Mouse (Mus musculus): ENCODE measurements around the gene 4930486L24Rik. TPM values are rescaled to one million over a fixed set of nuclear protein-coding genes. Genes with fewer than 3 reads are reported as not detected.

Gene 4930486L24Rik
- polyA plus RNA-seq, 1 experiment = not detected

DNA sequence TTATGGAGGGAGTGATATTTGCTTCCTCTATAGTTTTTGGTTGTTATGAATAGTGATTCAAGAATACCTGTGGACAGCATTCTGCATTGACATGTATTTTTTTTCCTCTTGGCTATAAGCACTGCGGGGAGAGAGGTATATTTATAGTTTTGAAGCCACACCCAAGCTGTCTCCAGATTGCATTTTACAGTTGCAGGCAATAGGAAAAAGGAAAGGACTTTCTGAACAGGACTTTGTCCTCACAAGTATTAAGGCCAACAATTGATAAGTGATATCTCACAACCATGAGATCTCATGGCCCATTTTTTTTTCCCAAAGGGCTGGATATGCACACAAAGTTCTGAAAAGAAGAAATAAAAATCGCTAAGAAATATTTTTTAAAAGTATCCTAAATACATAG lies 54.6 kb downstream of the 4930486L24Rik start:
- no peak for TF ChIP-seq GATA1 (IDR thresholded peaks at IDR 0.05; ENCODE audit: low read length)

DNA sequence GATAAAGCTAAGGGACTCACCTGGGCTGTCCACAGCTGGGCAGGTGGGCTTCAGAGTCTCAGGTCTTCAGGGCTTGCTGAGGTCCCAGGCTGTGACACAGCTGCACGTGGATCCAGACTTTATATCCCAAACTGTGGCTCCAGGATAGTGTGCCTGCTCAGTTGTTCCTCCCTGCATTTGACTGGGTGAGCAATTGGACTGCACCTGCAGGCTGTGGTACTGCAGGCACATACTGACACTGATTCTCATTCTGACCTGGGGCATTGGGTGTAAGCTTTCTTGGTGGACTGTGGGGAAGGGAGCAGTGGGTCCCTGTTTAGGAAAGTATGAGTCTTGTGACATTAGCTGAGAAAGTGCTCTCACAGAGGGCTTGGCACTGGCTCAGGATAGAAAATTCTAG lies 61.5 kb downstream of the 4930486L24Rik start, which contains the start of gene Ctsll3:
Ctsll3 (minus strand) TSS at position 101 of the 400 bp plus-strand sequence.
- no peak for TF ChIP-seq GATA1 (IDR thresholded peaks at IDR 0.05; ENCODE audit: low read length)

Other genes with a start within 250 kb of the 4930486L24Rik start
- gene BC051665, start 78.1 kb downstream of the 4930486L24Rik start, polyA plus RNA-seq (2012) = not detected in 2 replicates
- gene Ctsll3, start 61.6 kb downstream of the 4930486L24Rik start, polyA plus RNA-seq (2012) = not detected in 2 replicates
- gene Gm49392, start 32.4 kb upstream of the 4930486L24Rik start, polyA plus RNA-seq (2012) = not detected in 2 replicates
- not detected in 2 replicates for gene Ctla2b, start 33.0 kb upstream of the 4930486L24Rik start, polyA plus RNA-seq (2012)
- gene Tpbpb, start 40.4 kb upstream of the 4930486L24Rik start, polyA plus RNA-seq (2012) = not detected in 2 replicates
- not detected in 2 replicates for gene Gm49393, start 71.1 kb upstream of the 4930486L24Rik start, polyA plus RNA-seq (2012)
- not detected in 2 replicates for gene Gm49391, start 72.1 kb upstream of the 4930486L24Rik start, polyA plus RNA-seq (2012)
- gene Ctla2a, start 72.2 kb upstream of the 4930486L24Rik start, polyA plus RNA-seq (2012) = not detected in 2 replicates
- gene Tpbpa, start 77.5 kb upstream of the 4930486L24Rik start, polyA plus RNA-seq (2012) = not detected in 2 replicates
- not detected in 2 replicates for gene Ctsj, start 141.5 kb upstream of the 4930486L24Rik start, polyA plus RNA-seq (2012)
- not detected in 2 replicates for gene Ctsq, start 176.2 kb upstream of the 4930486L24Rik start, polyA plus RNA-seq (2012)

All from G1E-ER4 (cell line).